Mouse (Mus musculus) hindbrain, embryonic 13.5 days (tissue): ENCODE results near the gene Crip1. TPM values are rescaled to one million over a fixed set of nuclear protein-coding genes. Genes with fewer than 3 reads are reported as not detected.
A peak's percentile ranks its signal among the peaks of the same experiment; 100 is the strongest.

Experiments used
- ATAC-seq: fragments of 200-750 bp; cut with Nextera tagmentation; 2 replicates; pipeline ENCODE4 v1.8.0; 2017; ENCODE audit warnings: moderate TSS enrichment; ENCODE audit not compliant: low FRiP score
- H3K27ac ChIP-seq: fragments of 300-500 bp; sonication (generic); 2 replicates; pipeline ENCODE4 v1.5.1; 2015; ENCODE audit warnings: inconsistent platforms, mild to moderate bottlenecking, moderate library complexity
- H3K27me3 ChIP-seq: fragments of 300-500 bp; sonication (generic); 2 replicates; pipeline ENCODE4 v1.6.1; 2015; ENCODE audit warnings: mild to moderate bottlenecking, inconsistent platforms
- H3K36me3 ChIP-seq: fragments of 300-500 bp; sonication (generic); 2 replicates; pipeline ENCODE4 v1.6.1; 2015; ENCODE audit warnings: mild to moderate bottlenecking, inconsistent platforms
- H3K4me1 ChIP-seq: fragments of 300-500 bp; sonication (generic); replicated peaks from 2 replicates; pipeline ENCODE4 v1.6.1; 2015; ENCODE audit warnings: inconsistent platforms
- H3K4me2 ChIP-seq: fragments of 300-500 bp; sonication (generic); 2 replicates; pipeline ENCODE4 v1.6.1; 2015; ENCODE audit warnings: inconsistent platforms, mild to moderate bottlenecking, moderate library complexity
- H3K4me3 ChIP-seq: fragments of 300-500 bp; sonication (generic); 2 replicates; pipeline ENCODE4 v1.5.1; 2015; ENCODE audit warnings: mild to moderate bottlenecking, inconsistent platforms
- H3K9ac ChIP-seq: fragments of 300-500 bp; sonication (generic); 2 replicates; pipeline ENCODE4 v1.6.1; 2015; ENCODE audit warnings: mild to moderate bottlenecking, inconsistent platforms
- H3K9me3 ChIP-seq: fragments of 300-500 bp; sonication (generic); 2 replicates; pipeline ENCODE4 v1.6.1; 2016; ENCODE audit warnings: inconsistent platforms
- WGBS: fragments of 180-500 bp; shearing (Covaris S2); methylation state at CpG from one replicate; pipeline ENCODE4 v1.1.7; 2015; 5-methylcytosine and 5-hydroxymethylcytosine counted together
- polyA plus RNA-seq: library from polyadenylated mRNA; unstranded; fragments of >200 nt; fragmentation: Nextera tagmentation; extraction: Ambion mirVana; gene quantifications from 2 replicates; pipeline ENCODE4 v1.2.1, GENCODE M21; 2015

The Crip1 gene
- polyA plus RNA-seq, 1 experiment from 2014 or later, result 47.1 TPM

- no peak overlapping the region for H3K27ac ChIP-seq
- H3K4me1 ChIP-seq, result peaks cover 9% of the 10 kb centered on the region
- H3K9ac ChIP-seq, result no peak overlapping the region
- no peaks in the 10 kb centered on the region for H3K9me3 ChIP-seq
- H3K4me2 ChIP-seq, result no peak overlapping the region
- no peaks in the 10 kb centered on the region for H3K27me3 ChIP-seq
- H3K4me3 ChIP-seq, result no peak overlapping the region
- WGBS, result 83% methylated on average over 9 of the region's 9 CpGs
- ATAC-seq, result no peak
- H3K36me3 ChIP-seq, result peaks cover 8% of the 10 kb centered on the region; the same call in 1 of the 2 replicates
Measured at GRCm38 (mm10) chr12:113168031-113168536, 22.0 kb downstream of the Crip1 start.

GRCm38 (mm10) chr12:113176960-113177725 lies 31.0 kb downstream of the Crip1 start:
- no peaks in the 10 kb centered on the region for H3K27me3 ChIP-seq
- H3K4me2 ChIP-seq, result no peak overlapping the region
- no peak overlapping the region for H3K4me3 ChIP-seq
- no peaks in the 10 kb centered on the region for H3K9me3 ChIP-seq
- WGBS, result 89% methylated on average over 18 of the region's 18 CpGs
- H3K36me3 ChIP-seq, result no peaks in the 10 kb centered on the region
- no peak overlapping the region for H3K9ac ChIP-seq
- ATAC-seq, result no peak
- H3K27ac ChIP-seq, result no peak overlapping the region
- H3K4me1 ChIP-seq, result no peaks in the 10 kb centered on the region

- Histone ChIP-seq H3K4me2 (no peak overlapping the region), H3K9me3 (no peaks in the 10 kb centered on the region), H3K27ac (no peak overlapping the region), H3K4me3 (no peak overlapping the region), H3K27me3 (0 out of 2 replicates have a peak, but pooled peaks cover 5% of the 10 kb centered on the region), H3K36me3 (no peaks in the 10 kb centered on the region), H3K4me1 (peaks cover 9% of the 10 kb centered on the region), H3K9ac (no peak overlapping the region)
- no peak for ATAC-seq
- WGBS, result 71% methylated on average over 4 of the region's 4 CpGs
Measured at GRCm38 (mm10) chr12:113181020-113181419, 34.9 kb downstream of the Crip1 start.

- Histone ChIP-seq H3K27me3 (peaks cover 10% of the 10 kb centered on the region; the same call in 1 of the 2 replicates), H3K4me3 (peak overlapping the region; percentile 79; the same call in 1 of the 2 replicates), H3K27ac (no peak overlapping the region), H3K36me3 (peaks cover 20% of the 10 kb centered on the region), H3K9me3 (no peaks in the 10 kb centered on the region), H3K4me2 (peak overlapping the region; percentile 89), H3K9ac (no peak overlapping the region), H3K4me1 (peaks cover 34% of the 10 kb centered on the region)
- no peak for ATAC-seq
- 65% methylated on average over 5 of the region's 5 CpGs for WGBS
Measured at GRCm38 (mm10) chr12:113184945-113185344, 38.8 kb downstream of the Crip1 start.

GRCm38 (mm10) chr12:113185442-113186291 lies 39.6 kb downstream of the Crip1 start, which contains the start of gene Tmem121:
Gene Tmem121, plus strand, starts transcription at chr12:113185930.
- Histone ChIP-seq H3K4me2 (peak within 1 kb of the TSS; percentile 89), H3K4me1 (peaks cover 34% of the 10 kb centered on the region), H3K9ac (peak within 1 kb of the TSS; percentile 93), H3K27me3 (peaks cover 10% of the 10 kb centered on the region; the same call in 1 of the 2 replicates), H3K9me3 (no peaks in the 10 kb centered on the region), H3K36me3 (peaks cover 27% of the 10 kb centered on the region), H3K27ac (peak within 1 kb of the TSS; percentile 73), H3K4me3 (peak within 1 kb of the TSS; percentile 79)
- peak; percentile 57 for ATAC-seq
- WGBS, result 1% methylated on average over 58 of the region's 63 CpGs

GRCm38 (mm10) chr12:113186326-113187010 lies 40.4 kb downstream of the Crip1 start:
- Histone ChIP-seq H3K36me3 (peaks cover 35% of the 10 kb centered on the region), H3K4me1 (peaks cover 34% of the 10 kb centered on the region), H3K4me3 (peak overlapping the region; percentile 79), H3K4me2 (peak overlapping the region; percentile 89), H3K27ac (peak overlapping the region; percentile 73; the same call in 1 of the 2 replicates), H3K9ac (peak overlapping the region; percentile 93), H3K27me3 (peaks cover 10% of the 10 kb centered on the region; the same call in 1 of the 2 replicates), H3K9me3 (no peaks in the 10 kb centered on the region)
- 32% methylated on average over 12 of the region's 12 CpGs for WGBS
- peak; percentile 21 for ATAC-seq

GRCm38 (mm10) chr12:113187011-113187375 lies 40.9 kb downstream of the Crip1 start:
- peaks cover 10% of the 10 kb centered on the region; the same call in 1 of the 2 replicates for H3K27me3 ChIP-seq
- 0 out of 2 replicates have a peak overlapping the region, but pooled peaks have one; percentile 1 for H3K27ac ChIP-seq
- peak overlapping the region; percentile 89 for H3K4me2 ChIP-seq
- H3K4me1 ChIP-seq, result peaks cover 34% of the 10 kb centered on the region
- peak overlapping the region; percentile 79 for H3K4me3 ChIP-seq
- WGBS, result 53% methylated on average over 4 of the region's 4 CpGs
- peaks cover 40% of the 10 kb centered on the region for H3K36me3 ChIP-seq
- no peak for ATAC-seq
- no peaks in the 10 kb centered on the region for H3K9me3 ChIP-seq
- H3K9ac ChIP-seq, result peak overlapping the region; percentile 93

GRCm38 (mm10) chr12:113187584-113188295 lies 41.6 kb downstream of the Crip1 start:
- ATAC-seq, result peak; percentile 34

GRCm38 (mm10) chr12:113188349-113189055 lies 42.4 kb downstream of the Crip1 start:
- no peak; the same call in 1 of the 2 replicates for ATAC-seq
- Histone ChIP-seq H3K4me2 (peak overlapping the region; percentile 89), H3K9me3 (no peaks in the 10 kb centered on the region), H3K27ac (no peak overlapping the region), H3K27me3 (peaks cover 10% of the 10 kb centered on the region; the same call in 1 of the 2 replicates), H3K9ac (peak overlapping the region; percentile 93; the same call in 1 of the 2 replicates), H3K36me3 (peaks cover 49% of the 10 kb centered on the region), H3K4me3 (peak overlapping the region; percentile 79), H3K4me1 (peaks cover 34% of the 10 kb centered on the region)
- 93% methylated on average over 51 of the region's 51 CpGs for WGBS

More at GRCm38 (mm10) chr12:113187584-113188295, 41.6 kb downstream of the Crip1 start:
- peaks cover 48% of the 10 kb centered on the region for H3K36me3 ChIP-seq
- peaks cover 34% of the 10 kb centered on the region for H3K4me1 ChIP-seq
- peak overlapping the region; percentile 93 for H3K9ac ChIP-seq
- no peaks in the 10 kb centered on the region for H3K9me3 ChIP-seq
- H3K27ac ChIP-seq, result 0 out of 2 replicates have a peak overlapping the region, but pooled peaks have one; percentile 1
- peaks cover 10% of the 10 kb centered on the region; the same call in 1 of the 2 replicates for H3K27me3 ChIP-seq
- H3K4me3 ChIP-seq, result peak overlapping the region; percentile 79
- H3K4me2 ChIP-seq, result peak overlapping the region; percentile 89
- WGBS, result 2% methylated on average over 56 of the region's 56 CpGs

GRCm38 (mm10) chr12:113193423-113193822 lies 47.3 kb downstream of the Crip1 start:
- Histone ChIP-seq H3K36me3 (peaks cover 50% of the 10 kb centered on the region), H3K27me3 (peaks cover under 1% of the 10 kb centered on the region; the same call in 1 of the 2 replicates), H3K4me3 (no peak overlapping the region), H3K9me3 (no peaks in the 10 kb centered on the region), H3K9ac (no peak overlapping the region), H3K27ac (no peak overlapping the region), H3K4me2 (no peak overlapping the region), H3K4me1 (peaks cover 2% of the 10 kb centered on the region; the same call in 1 of the 2 replicates)
- 85% methylated on average over 2 of the region's 2 CpGs for WGBS
- no peak for ATAC-seq
